Mouse (Mus musculus) cerebellum, postnatal 25 days (tissue): Measurements from ENCODE around the gene Med24.
"Not testable (repeated sequence)": the region's sequence is repeated elsewhere in the genome, so short reads cannot be mapped to it uniquely, and the experiment has no call there.

Source experiments
- DNase-seq, 2 experiments: peaks; one replicate each; pipeline ENCODE4 v3.0.0; 2021; ENCODE audit warnings: mixed read lengths in 2 of 2

Gene Med24

DNA sequence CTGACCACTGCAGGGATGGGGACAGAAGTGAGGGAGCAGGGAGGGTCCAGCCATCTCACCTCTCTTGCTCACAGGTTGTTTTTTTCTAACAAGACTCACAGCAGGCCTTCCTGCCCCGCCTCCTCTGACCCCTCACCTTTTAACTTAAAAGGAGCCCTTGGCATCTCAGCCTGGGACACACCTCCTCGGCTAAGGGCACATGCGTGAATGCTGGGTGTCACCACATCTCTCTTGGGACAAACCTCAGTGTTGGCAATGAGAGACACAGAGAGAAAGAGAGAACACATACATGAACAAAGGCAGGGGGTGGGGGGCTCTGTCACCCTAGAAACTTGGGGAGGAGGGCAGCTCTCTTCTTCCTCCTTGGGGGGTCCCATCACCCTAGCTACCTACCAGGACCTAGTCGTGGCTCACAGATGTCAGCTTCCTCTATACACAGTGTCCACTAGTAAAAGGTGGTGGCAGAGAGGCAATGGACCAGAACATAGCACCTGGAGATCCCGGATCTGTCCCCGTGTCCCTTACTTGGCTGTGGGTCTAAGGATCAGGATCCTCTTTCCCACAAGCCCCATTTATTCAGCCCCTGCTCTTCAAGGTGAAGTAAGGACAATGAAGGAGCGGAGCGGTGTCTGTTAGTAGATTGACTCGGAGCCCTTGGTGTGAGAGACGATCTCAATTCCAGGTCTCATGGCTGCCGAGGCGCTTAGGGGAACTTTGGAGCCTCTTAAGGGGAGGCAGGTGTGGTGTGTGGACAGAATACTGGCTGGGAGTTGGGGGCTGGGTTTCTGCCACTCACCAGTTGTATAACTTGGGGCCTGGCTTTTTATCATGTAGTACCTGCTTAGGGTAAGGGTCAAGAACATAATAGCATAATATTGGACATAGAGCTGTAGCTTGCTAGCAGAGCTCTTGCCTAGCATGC lies 17.0 kb upstream of the Med24 start:
- peak in 1 of 2 experiments; percentile 37 for DNase-seq

DNA sequence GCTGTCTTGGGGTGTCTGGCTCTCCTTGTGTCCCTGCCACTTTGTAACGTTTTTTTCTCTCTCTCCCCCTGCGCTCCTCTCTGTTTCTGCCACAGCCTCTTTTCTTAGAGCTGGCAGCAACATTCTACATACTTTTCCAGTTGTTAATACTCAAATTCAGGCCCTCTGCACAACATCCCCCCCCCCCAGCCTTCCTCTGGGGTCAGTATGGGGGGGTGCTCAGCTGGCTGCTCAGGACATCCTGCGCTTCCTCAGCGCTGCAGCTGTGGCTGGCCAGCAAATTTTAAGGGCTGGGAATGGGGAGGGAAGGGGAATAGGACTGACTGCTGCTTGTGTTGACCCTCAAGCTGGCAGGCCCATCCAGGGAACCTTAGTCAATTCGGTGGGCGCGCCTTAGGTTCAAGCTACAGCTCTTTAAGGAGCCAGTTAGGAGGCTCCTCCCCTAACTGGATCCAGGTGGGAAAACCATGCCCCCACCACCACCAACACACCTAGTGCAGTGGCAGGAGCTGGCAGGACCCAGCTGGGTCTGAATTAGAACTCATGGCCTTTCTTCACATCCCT lies 15.3 kb upstream of the Med24 start:
- no peak for DNase-seq

DNA sequence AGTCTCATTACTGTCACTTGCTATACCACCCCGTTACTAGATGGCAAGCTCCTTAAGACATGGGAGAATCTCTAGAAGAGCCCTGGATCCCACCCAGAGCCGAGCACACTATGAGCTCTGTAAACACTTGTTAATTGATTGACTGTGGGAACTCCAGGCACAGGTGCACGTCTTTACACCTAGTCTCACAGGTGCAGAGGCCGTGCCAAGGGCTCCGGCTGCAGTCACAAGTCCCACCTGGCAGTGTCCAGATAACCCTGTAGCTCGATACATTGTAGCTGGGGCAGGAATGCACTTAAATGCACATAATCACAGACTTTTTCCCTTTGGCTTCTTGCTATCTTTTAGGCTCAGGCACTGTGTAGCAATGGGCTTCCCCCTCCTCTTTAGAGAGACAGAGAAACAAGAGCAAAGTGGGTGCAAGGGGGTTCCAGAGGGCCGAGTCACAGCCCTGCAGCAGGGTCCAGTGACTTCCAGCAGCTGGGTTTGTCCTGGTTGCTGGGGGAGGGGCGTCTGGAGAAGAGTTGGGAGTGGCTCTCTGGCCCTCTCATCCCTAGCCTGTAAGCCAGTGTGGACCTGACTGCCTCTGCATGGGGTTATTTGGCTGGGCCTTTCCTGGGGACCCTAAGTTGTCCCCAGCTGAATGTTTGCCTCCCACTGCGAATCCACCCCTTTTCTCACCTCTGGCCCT lies 14.6 kb upstream of the Med24 start:
- DNase-seq = peak in 1 of 2 experiments; percentile 57

DNA sequence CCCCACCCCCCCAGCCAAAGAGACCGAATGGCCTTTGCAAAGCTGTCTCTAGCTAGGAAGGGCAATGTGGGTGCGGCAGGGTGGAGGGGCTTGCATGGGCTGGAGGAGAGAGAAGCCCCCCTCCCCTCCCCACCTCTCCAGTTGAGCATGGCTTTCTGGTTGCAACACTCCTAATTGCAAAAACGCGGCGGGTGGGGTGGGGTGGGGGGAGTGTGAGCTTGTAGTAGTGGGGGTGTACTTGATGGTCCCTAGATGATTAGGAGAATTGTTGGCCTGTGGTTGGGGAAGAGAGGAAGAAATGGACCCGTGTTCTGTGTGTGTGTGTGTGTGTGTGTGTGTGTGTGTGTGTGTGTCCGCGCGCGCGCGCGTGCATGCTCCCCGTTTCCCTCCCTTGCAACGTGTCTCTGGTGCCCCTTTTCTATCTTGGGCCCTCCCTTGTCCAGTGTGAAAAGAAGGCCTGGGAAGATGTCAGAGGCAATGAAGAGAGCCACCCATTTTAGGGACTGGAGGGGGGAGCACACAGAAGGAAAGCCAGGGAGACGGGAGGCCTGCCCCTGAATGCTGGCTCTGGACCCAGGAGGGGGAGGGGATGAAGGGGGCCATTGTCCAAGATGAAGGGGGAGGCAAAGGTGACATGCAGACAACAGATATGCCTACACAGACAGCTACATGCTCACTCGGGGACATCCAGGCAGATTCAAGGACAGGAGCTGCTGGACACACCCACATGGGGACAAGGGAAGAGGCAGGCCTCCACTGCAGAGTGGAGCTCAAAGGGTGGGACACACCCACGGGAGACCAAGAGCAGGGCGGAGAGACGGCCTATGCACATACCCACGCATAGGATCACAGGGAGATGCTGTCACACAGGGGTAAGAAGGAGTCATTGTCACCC lies 13.4 kb upstream of the Med24 start:
- DNase-seq = peak; percentile 60 to 61

DNA sequence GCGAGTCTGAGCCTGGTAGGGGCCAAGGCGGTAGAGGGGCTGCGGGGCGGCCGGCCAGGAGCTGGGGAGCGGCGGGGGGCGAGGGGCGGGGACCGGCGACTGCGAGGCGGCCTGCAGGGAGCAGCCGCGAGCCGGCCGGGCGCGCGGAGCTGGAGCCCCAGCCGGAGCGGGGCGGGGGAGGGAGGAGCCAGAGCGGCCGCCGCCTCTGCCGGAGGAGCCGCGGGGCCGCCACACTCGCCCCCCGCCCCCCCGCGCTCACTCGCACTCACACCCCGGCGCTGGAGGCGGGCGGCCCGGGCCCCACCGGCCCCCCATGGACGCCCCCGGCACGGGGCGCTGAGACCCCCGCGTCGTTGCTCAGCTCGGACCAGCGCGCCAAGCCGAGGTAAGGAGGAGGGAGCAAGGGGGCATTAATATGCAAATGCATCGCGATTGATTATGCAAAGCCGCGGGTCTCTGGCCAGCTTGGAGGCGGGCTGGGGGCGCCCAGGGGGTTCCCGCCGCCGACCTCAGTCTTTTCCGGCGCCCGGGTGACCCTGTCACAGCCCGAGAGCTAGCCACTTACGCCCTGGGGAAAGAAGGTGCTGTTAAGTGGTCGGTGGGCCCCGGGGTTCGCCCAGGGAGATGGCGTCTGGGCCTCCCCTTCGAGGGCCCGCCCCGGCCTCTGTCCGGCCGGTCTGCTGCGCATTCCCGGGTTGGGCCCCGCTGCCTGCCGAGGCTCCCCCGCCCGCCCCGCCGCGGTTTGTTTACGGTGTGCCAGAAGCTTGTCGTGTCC lies 12.6 kb upstream of the Med24 start:
- DNase-seq = peak; percentile 85 to 95

DNA sequence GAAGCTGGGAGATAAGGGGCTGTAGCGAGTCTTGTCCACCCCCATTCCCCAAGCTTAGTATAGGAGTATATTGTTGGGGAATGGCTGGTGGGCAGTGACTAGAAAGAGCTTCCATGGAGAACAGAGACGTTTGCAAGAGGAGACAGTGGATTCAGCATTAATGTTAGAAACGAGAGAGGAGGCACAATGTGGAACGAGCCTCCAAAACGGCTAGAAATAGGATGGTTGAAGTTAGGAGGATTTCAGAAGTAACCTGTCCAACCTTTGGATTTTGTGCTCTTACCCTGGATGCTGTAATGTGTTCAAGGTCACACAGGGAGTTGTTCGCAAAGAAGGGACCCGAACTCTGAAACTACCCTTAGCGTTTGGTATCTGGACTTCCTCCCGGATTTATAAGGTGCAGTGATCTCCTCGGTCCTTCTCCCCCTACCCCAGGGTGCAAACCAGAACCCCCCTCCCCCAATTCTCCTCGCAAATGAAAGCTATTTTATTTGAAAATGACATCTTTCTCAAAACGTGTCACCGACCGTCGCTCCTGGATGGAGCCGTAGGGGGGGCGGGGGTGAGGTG lies 11.9 kb upstream of the Med24 start:
- DNase-seq = no peak

DNA sequence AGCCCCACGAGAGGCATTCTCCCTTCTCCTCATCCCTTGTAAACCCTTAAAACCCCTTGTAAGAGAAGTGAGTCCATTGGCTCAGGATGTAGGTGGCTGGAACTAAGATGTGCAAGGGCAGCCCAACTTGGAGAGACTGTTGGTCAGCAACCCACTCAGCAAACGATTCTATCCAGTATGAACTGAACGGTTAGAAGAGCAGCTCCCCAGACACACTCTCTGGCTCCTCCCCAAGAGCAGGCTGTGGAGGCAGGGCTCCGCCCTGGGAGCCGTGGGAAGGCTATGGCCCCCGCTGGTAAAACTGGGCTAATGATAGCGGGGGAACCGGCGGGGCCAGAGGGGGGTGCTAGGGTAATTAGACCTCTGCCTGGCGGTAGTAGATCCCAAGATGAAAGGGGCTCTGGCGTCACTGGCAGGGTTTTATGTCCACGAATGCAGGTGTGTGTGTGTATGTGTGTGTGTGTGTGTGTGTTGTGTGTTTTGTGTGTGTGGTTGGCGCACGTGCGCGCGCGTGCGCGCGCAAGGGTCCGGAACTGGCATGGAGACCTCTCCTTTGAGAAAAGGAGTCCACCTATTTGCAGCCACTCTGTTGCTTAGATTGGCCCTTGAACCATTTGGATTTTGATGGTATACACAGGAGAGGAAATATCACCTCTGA lies 11.3 kb upstream of the Med24 start, which contains the start of gene Thra:
Thra (plus strand) TSS at position 246 of the 658 bp plus-strand sequence.
- peak; percentile 75 to 78 for DNase-seq

DNA sequence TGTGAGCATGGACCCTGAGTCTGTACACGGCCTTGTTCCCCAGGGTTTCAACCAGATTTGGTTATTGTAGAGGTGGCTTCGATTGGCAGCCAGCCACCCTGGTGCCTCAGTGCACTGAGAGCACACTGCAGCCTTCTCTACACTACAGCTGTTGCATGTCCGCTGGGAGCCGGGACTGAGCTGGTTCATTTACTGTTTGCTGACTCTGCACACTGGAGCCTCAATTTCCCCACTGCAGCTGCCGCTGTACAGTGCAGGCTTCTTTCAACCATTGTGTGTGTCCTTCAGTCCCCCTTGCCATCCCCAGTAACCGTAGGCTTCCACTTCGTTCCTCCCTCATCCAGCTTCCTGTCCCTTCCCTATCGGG lies 10.8 kb upstream of the Med24 start:
- peak in 1 of 2 experiments; percentile 55 for DNase-seq

DNA sequence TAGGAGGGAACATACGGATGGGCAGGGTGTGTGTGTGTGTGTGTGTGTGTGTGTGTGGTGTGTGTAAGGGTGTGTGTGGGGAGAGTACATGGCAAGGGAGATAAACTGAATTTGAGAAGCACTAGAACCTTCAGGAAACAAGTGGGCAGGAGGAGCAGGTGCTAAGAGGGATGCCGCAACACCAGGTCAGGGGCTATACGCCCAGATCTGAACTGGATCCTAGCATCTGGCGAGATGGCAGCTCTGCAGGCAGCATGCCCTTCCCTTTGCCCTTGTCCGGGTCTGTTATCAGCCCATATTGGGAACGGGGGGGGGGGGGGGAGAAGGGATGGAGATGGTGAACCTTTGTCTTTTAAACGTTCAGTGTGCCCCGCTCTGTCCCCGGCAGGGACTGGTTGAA lies 9.7 kb upstream of the Med24 start:
- DNase-seq = peak in 1 of 2 experiments; percentile 7

DNA sequence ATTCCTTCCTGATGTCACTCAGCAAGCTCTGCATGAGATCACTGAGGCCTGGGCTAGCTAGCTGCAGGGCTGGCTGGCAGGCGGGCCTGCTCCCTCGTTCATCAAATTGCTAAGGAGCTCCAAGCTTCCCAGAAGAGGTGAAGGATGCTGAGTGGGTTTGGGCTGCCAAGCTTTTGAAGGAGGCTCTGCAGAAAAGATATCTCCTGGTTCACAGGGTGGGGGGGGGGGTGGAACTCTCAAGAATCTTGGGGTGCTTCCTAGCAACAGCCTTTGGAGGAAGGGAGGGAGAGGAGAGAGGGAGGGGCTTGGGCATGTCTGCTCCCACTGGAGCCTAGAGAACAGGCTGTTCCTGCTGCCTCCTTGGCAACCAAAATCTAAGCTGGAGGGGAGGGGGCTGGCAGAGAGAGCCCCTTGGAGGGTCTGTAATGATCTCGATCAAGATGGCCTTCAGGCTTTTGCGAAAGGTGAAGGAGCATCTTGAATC lies 9.2 kb upstream of the Med24 start:
- DNase-seq = peak; percentile 12 to 18

DNA sequence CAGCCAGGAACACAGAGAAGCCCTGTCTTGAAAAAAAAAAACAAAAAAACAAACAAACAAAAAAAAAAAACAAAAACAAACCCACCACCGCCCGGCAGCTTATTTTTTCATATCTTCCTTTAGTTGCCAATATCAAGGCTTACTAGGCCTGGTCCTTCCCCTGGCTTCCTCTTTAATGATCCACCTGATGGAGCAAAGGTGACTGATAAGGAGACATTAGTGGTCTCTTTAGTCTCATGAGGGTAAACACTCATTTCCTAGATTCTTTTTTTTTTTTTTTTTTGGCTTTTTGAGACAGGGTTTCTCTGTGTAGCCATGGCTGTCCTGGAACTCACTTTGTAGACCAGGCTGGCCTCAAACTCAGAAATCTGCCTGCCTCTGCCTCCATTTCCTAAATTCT lies 8.0 kb upstream of the Med24 start:
- not testable (repeated sequence) for DNase-seq

DNA sequence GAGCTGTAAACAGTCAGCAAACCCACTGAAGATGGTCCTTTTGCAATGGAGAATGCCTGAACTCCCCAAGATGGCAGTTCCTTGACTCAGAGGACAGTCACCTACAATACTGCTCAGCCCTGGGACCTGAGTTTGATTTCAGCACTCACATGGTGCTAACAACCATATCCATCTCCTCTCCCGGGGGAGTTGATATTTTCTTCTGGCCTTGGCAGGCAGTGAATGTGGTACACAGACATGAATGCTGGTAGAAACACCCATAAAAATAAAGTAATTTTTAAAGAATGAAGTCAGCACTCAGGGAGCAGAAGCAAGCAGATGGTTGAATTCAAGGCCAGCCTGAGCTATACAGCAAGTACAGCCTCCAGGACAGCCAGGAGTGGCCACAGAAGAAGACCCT lies 6.9 kb upstream of the Med24 start:
- no peak for DNase-seq

DNA sequence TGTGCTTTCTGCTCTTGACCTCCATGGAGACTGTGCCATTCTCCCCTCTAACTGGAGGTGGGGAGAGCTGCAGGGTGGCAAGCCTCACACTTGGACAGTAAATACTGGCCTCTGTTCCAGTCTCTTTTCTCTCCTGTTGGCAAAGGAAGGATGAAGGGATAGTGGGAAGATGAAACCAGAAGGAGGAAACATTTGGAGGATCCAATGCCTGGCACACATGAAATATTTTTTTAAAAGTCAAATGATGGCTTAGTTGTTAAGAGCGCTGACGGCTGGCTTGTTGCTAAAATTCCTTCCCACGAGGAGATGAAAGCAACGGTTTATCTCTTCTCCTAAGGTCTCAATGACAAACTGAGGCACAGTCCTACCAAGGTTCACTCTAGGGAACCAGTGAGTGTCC lies 5.9 kb upstream of the Med24 start:
- DNase-seq = no peak

DNA sequence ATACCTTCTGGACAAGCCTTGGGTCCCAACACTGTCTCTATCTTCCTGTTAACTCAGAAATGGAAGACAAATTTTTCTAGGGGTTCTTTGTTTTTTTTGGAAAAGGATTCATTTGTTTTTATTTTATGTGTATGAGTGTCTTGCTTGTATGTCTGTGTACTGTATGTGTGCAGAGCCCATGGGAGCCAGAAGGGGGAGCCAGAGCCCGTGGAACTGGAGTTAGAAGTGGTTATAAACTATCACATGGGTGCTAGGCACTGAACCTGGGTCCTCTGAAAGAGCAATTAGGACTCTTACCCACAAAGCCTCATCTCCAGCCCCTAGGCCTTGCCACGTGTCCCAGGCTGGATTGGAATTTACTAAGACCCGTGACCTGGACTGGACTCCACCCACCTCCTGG lies 4.8 kb upstream of the Med24 start:
- peak; percentile 6 to 28 for DNase-seq

DNA sequence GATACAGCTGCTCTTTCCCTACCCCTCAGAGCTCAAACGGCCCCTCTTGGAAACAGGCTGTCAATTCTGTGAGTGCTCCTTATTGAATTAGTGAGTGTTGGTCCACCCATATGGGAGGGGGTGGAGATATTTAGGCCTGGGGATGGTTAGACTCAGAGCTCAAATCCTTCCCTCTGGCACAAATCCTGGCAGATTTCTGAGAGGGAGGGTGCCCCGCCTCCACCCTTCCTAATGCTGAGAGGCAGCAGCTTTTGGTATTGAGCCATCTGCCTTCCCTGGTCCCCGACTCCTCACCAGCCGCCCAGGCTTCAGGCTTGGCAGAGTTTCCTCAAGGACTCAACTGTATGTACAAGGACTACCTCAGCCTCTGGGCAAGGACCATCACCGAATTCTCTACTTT lies 1.9 kb upstream of the Med24 start:
- peak; percentile 67 to 82 for DNase-seq

DNA sequence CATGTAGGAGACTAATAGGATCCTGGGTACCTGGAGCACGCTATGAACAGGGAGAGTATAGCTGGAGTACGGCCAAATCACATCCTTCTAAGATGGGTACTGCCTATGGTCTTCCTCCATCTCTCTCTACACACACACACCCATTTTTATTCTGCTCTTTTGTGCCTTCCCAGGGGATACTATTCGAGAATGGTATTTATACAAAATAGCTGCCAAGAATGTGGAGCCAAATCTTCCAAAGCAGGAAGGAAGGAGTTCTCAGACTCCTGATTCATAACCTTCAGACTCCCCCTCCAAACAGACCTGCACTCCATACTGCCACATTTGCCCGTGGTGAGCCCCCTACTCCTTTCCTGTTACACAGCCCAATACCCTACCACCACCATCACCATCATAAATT lies 1.5 kb upstream of the Med24 start:
- no peak for DNase-seq

DNA sequence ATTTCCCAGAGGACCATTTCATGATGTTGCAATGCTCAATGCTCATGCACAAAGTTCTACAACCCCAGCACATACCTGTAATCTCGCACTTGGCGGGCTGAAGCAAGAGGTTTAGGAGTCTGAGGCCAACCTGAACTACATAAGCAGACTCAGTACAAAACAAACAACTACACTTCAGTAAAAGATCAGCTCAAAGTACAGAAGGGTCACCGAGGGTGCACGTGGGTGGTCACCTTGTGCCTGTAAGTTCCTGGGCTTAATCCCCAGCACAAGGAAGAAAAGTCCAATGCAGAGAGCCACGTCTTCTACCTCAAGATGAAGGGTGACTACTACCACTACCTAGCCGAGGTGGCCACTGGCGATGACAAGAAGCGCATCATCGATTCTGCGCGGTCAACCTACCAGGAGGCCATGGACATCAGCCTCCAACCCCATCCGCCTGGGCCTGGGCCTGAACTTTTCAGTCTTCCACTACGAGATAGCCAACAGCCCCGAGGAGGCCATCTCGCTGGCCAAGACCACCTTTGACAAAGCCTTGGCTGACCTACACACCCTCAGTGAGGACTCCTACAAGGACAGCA lies 3.2 kb downstream of the Med24 start:
- DNase-seq = no peak

DNA sequence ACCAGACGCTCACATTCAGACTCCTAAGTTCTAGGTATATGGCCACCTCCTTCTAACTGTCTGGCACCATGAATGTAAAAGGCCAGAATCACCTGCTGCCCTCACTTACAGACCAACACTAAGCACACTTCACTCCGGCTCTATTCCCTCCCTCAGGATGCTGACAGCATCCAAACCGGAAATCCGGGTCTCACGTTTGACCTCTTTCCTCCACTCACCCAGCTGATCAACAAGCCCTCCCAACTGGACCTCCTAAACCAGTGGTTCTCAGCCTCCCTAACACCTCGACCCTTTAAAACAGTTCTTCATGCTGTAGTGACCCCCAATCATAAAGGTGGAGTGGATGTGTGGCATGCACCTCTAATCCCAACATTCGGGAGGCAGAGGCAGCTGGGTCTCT lies 6.1 kb downstream of the Med24 start:
- no peak for DNase-seq

DNA sequence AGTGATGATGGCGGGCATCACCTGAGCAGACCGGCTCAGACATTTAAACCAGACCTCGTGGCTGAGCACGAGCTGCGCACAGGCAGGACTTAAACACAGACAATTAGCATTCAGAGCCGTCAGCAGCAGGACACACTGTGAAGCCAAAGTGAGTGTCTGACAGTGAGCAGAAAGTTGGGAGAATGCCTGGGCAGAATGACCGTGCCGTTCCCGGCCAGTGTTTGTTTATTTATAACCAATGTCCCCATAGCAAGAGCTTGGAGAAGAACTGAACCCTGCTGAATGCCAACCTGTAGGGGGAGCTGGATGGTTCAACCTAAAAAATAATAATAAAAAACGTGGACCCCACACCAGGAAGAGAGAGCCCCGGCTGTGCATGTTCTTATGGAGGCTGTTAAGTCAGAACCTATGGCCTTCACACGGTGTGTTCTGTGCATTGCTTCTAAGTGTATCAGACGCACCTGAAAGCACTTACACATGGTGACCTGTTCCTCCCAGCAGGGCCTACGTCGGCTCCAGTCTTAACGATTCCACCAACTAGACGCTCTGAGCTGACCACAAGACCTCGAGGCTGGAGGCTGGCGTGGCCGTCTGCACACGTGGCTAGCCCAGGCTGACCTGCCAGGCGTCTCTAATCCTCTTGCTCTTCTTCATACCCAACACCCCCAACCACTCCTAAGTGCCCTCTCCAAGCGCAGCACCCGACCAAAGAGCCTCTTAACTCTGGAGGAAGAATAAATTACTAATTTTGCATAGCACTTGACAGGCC lies 7.6 kb downstream of the Med24 start:
- peak; percentile 72 for DNase-seq

DNA sequence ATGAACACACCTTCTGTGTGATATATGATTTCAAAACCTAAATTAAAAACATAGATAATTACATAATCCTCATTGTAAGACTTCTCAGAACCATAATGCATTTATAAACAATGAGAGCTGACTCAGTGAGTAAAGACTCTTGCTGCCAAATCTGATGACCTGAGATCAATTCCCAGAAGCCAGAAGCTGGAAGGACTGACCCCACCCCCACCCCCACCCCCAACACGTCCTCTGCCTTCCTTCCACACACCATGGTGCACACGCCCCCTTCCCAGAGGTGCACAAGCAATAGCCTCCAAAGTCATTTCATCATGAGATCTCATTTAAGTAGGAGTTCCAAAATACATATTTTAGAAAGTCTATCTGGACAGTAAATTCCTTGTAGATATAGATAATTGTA lies 8.5 kb downstream of the Med24 start:
- no peak for DNase-seq
